Mouse (Mus musculus): ENCODE data around the gene Fam69a. TPM values are rescaled to one million over a fixed set of nuclear protein-coding genes. Genes with fewer than 3 reads are reported as not detected.
"Not testable (repeated sequence)": the region's sequence is repeated elsewhere in the genome, so short reads cannot be mapped to it uniquely, and the experiment has no call there.

The Fam69a gene
- polyA plus RNA-seq (2017; shearing (Covaris generic)): 10 to 100 TPM; 66.3 to 87.7 TPM

- ATAC-seq: peak; percentile 60
Measured at GRCm38 (mm10) chr5:107986967-107987834, at the start of gene Fam69a. Fam69a (minus strand) TSS chr5:107987085.

GRCm38 (mm10) chr5:108035523-108035922, 48.6 kb upstream of the Fam69a start:
- ATAC-seq: no peak

- peak; percentile 71 for ATAC-seq
Measured at GRCm38 (mm10) chr5:108034194-108034593, 47.3 kb upstream of the Fam69a start.

GRCm38 (mm10) chr5:108031267-108031666, 44.4 kb upstream of the Fam69a start:
- no peak for ATAC-seq

GRCm38 (mm10) chr5:108029968-108030367, 43.1 kb upstream of the Fam69a start:
- ATAC-seq: peak; percentile 37

GRCm38 (mm10) chr5:108028797-108029536, 42.1 kb upstream of the Fam69a start:
- not testable (repeated sequence) for ATAC-seq

GRCm38 (mm10) chr5:108028230-108028629, 41.3 kb upstream of the Fam69a start:
- no peak for ATAC-seq

GRCm38 (mm10) chr5:108021346-108021745, 34.5 kb upstream of the Fam69a start:
- ATAC-seq: no peak

GRCm38 (mm10) chr5:108019367-108019766, 32.5 kb upstream of the Fam69a start:
- no peak for ATAC-seq

GRCm38 (mm10) chr5:108017232-108017631, 30.3 kb upstream of the Fam69a start:
- no peak for ATAC-seq

- no peak for ATAC-seq
Measured at GRCm38 (mm10) chr5:108015422-108015821, 28.5 kb upstream of the Fam69a start.

- ATAC-seq: no peak
Measured at GRCm38 (mm10) chr5:108014173-108014572, 27.3 kb upstream of the Fam69a start.

- no peak for ATAC-seq
Measured at GRCm38 (mm10) chr5:108009721-108010120, 22.8 kb upstream of the Fam69a start.

- peak; percentile 67 for ATAC-seq
Measured at GRCm38 (mm10) chr5:108005134-108005533, 18.2 kb upstream of the Fam69a start.

GRCm38 (mm10) chr5:108002734-108003133, 15.8 kb upstream of the Fam69a start:
- ATAC-seq: no peak

GRCm38 (mm10) chr5:108000776-108001548, 14.1 kb upstream of the Fam69a start:
- ATAC-seq: peak; percentile 93

- ATAC-seq: no peak
Measured at GRCm38 (mm10) chr5:107997717-107998116, 10.8 kb upstream of the Fam69a start.

- ATAC-seq: no peak
Measured at GRCm38 (mm10) chr5:107995936-107996335, 9.1 kb upstream of the Fam69a start.

GRCm38 (mm10) chr5:107987835-107988251, 958 bp upstream of the Fam69a start:
- ATAC-seq: peak; percentile 45

- ATAC-seq: peak; percentile 69
Measured at GRCm38 (mm10) chr5:107986255-107986966, 474 bp downstream of the Fam69a start.

GRCm38 (mm10) chr5:107983946-107984345, 2.9 kb downstream of the Fam69a start:
- ATAC-seq: no peak

GRCm38 (mm10) chr5:107982016-107982415, 4.9 kb downstream of the Fam69a start:
- no peak for ATAC-seq

Data from CD4-positive, CD25-positive, alpha-beta regulatory T cell, adult 4 months (primary cell).